ENCODE assay signal across 8 mouse cellular contexts in the genomic region with DNA sequence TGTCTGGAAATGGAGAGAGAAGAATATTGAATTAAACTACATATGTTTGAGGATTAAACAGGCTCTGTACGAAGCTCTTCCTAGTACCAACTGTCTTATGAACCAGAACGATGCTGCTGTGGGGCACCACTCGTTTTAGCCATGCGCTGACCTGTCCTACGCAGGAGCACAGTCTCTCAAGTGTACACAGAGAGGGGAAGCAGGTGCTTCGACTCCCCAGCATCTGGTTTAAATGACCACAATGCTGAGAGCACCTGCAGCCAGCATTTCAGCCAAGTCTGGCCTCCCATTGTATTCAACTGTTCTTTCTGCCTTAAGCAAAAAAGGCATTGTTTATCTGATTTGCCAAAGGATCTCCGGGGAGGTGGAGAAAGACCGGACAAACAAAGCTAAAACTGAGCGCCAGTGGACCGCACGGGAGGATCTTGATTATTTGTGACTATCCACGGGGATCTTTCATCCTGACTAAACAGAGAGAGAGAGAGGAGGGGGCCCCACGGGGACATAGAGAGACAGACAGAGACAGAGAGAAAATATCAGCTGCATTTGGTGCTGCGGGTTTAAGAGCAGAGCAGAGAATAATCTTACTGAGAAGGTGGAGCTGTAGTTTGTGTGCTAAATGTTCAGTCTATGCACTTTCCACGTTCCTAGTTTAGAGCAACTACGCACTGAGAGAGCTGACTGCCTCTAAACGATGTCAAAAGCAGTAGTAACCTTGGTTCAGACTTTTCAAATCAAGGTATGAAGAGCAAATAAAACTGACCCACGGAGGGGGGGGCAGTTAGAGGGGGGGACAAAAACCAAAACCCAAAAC.
DNase-seq lines count a peak whose midpoint lies in the region; ATAC-seq and TF ChIP-seq lines count a peak whose summit lies in the region.

No protein-coding gene starts in this region.

- H3K9ac ChIP-seq in heart, postnatal 0 days (replicated peaks; ENCODE audit: low read depth, low read length): peak overlapping the region; percentile 47
- peak overlapping the region; percentile 50 for H3K9ac ChIP-seq in liver, embryonic 11.5 days (ENCODE audit: low read depth, low read length)
- H3K9ac ChIP-seq in neural tube, embryonic 12.5 days: peak overlapping the region; percentile 49

- H3K27me3 ChIP-seq in heart, postnatal 0 days (ENCODE audit: control insufficient read depth, insufficient read depth, low read length): no peaks in the 10 kb centered on the region
- H3K27me3 ChIP-seq in liver, embryonic 11.5 days (replicated peaks; ENCODE audit: control insufficient read depth, insufficient read depth, low read length): no peaks in the 10 kb centered on the region
- no peaks in the 10 kb centered on the region for H3K27me3 ChIP-seq in neural tube, embryonic 12.5 days (replicated peaks)

- no peak for TF ChIP-seq EP300 in heart, postnatal 0 days (IDR thresholded peaks at IDR 0.05; ENCODE audit: low read depth)

- H3K4me1 ChIP-seq in heart, postnatal 0 days (ENCODE audit: control insufficient read depth, insufficient read depth): peaks cover 12% of the 10 kb centered on the region
- H3K4me1 ChIP-seq in liver, embryonic 11.5 days (replicated peaks; ENCODE audit: control insufficient read depth, insufficient read depth, low read length): peaks cover 17% of the 10 kb centered on the region
- peaks cover 19% of the 10 kb centered on the region for H3K4me1 ChIP-seq in neural tube, embryonic 12.5 days

- H3K4me3 ChIP-seq in heart, postnatal 0 days (ENCODE audit: low read depth, low read length): peak overlapping the region; percentile 36
- H3K4me3 ChIP-seq in liver, embryonic 11.5 days (ENCODE audit: low read depth, low read length): peak overlapping the region; percentile 31
- peak overlapping the region; percentile 19 for H3K4me3 ChIP-seq in neural tube, embryonic 12.5 days

- peak; percentile 13 to 18 for DNase-seq in cerebellum, postnatal 25 days
- no peak for DNase-seq in cerebellum, adult 8-10 months
- peak; percentile 64 for DNase-seq in brain, embryonic 14.5 days (ENCODE audit: low read depth)
- DNase-seq in heart, postnatal 0 days (ENCODE audit: low spot score): no peak
- no peak for DNase-seq in liver, embryonic 11.5 days (ENCODE audit: low spot score)
- DNase-seq in gastrocnemius, postnatal 10 days: no peak
- DNase-seq in left cerebral cortex, adult 11 months (ENCODE audit: low spot score): no peak

- H3K4me2 ChIP-seq in heart, postnatal 0 days (ENCODE audit: low read depth, low read length): peak overlapping the region; percentile 63
- peak overlapping the region; percentile 71 for H3K4me2 ChIP-seq in liver, embryonic 11.5 days
- H3K4me2 ChIP-seq in neural tube, embryonic 12.5 days (replicated peaks): peak overlapping the region; percentile 59

- no peak for TF ChIP-seq CTCF in brain, embryonic 14.5 days (IDR thresholded peaks at IDR 0.05; ENCODE audit: borderline replicate concordance, extremely low read depth, insufficient read depth, insufficient read length)
- no peak for TF ChIP-seq CTCF in heart, postnatal 0 days (IDR thresholded peaks at IDR 0.05; ENCODE audit: low read depth)

- no peaks in the 10 kb centered on the region for H3K36me3 ChIP-seq in heart, postnatal 0 days (replicated peaks; ENCODE audit: control insufficient read depth, insufficient read depth, low read length)
- H3K36me3 ChIP-seq in liver, embryonic 11.5 days (ENCODE audit: control insufficient read depth, insufficient read depth, low read length): no peaks in the 10 kb centered on the region
- H3K36me3 ChIP-seq in neural tube, embryonic 12.5 days: no peaks in the 10 kb centered on the region

- no peak overlapping the region; the same call in 1 of the 2 replicates for H3K27ac ChIP-seq in heart, postnatal 0 days (ENCODE audit: low read depth)
- no peak overlapping the region for H3K27ac ChIP-seq in liver, embryonic 11.5 days (ENCODE audit: low read depth, low read length)
- H3K27ac ChIP-seq in neural tube, embryonic 12.5 days: peak overlapping the region; percentile 46; the same call in 1 of the 2 replicates

- no peak for ATAC-seq in heart, postnatal 0 days (ENCODE audit: insufficient read depth, low read depth)
- ATAC-seq in liver, embryonic 11.5 days (replicated peaks; ENCODE audit: low FRiP score): no peak
- peak; percentile 55 for ATAC-seq in neural tube, embryonic 12.5 days (ENCODE audit: low FRiP score, low read depth)

- WGBS in heart, postnatal 0 days: 44% methylated on average over 18 of the region's 18 CpGs
- 48% methylated on average over 18 of the region's 18 CpGs for WGBS in liver, embryonic 11.5 days
- WGBS in neural tube, embryonic 12.5 days: 21% methylated on average over 18 of the region's 18 CpGs

- no peaks in the 10 kb centered on the region for H3K9me3 ChIP-seq in heart, postnatal 0 days (replicated peaks; ENCODE audit: control insufficient read depth, low read length)
- H3K9me3 ChIP-seq in liver, embryonic 11.5 days (ENCODE audit: control insufficient read depth, low read length): no peaks in the 10 kb centered on the region
- H3K9me3 ChIP-seq in neural tube, embryonic 12.5 days: no peaks in the 10 kb centered on the region

- no peak for TF ChIP-seq POLR2A in brain, embryonic 14.5 days (IDR thresholded peaks at IDR 0.05; ENCODE audit: borderline replicate concordance, extremely low read depth, insufficient read depth, insufficient read length, poor library complexity, severe bottlenecking)

Comparison
In these comparisons a context has a peak if more than half of its experiments do, and no peak if none do; other contexts are left out.
1. DNase-seq: peak in cerebellum, postnatal 25 days (2 of 2) and brain, embryonic 14.5 days (single experiment); none in cerebellum, adult 8-10 months (single experiment), heart, postnatal 0 days (single experiment), liver, embryonic 11.5 days (single experiment), gastrocnemius, postnatal 10 days (single experiment) and left cerebral cortex, adult 11 months (single experiment).
2. Peak in every context shown above with its lines, with median percentiles within 50 percentile points of each other: H3K4me2 ChIP-seq, H3K4me3 ChIP-seq and H3K9ac ChIP-seq.